Mouse (Mus musculus) embryonic facial prominence, embryonic 15.5 days (tissue): ENCODE measurements around the gene Rbm15. TPM values are rescaled to one million over a fixed set of nuclear protein-coding genes. Genes with fewer than 3 reads are reported as not detected.

Experiments used
- ATAC-seq: fragments of 200-750 bp; cut with Nextera tagmentation; 2 replicates; pipeline ENCODE4 v1.8.0; 2017; ENCODE audit warnings: low read depth, moderate TSS enrichment; ENCODE audit not compliant: insufficient number of reproducible peaks, low FRiP score, low TSS enrichment
- H3K27ac ChIP-seq: fragments of 300-500 bp; sonication (generic); replicated peaks from 2 replicates; pipeline ENCODE4 v1.5.1; 2015; ENCODE audit warnings: mild to moderate bottlenecking, inconsistent platforms
- H3K27me3 ChIP-seq: fragments of 300-500 bp; sonication (generic); 2 replicates; pipeline ENCODE4 v1.6.1; 2015; ENCODE audit warnings: inconsistent platforms
- H3K36me3 ChIP-seq: fragments of 300-500 bp; sonication (generic); 2 replicates; pipeline ENCODE4 v1.6.1; 2015; ENCODE audit warnings: mild to moderate bottlenecking, inconsistent platforms
- H3K4me1 ChIP-seq: fragments of 300-500 bp; sonication (generic); 2 replicates; pipeline ENCODE4 v1.6.1; 2015; ENCODE audit warnings: inconsistent platforms
- H3K4me2 ChIP-seq: fragments of 300-500 bp; sonication (generic); replicated peaks from 2 replicates; pipeline ENCODE4 v1.6.1; 2015; ENCODE audit warnings: mild to moderate bottlenecking, inconsistent platforms
- H3K4me3 ChIP-seq: fragments of 300-500 bp; sonication (generic); replicated peaks from 2 replicates; pipeline ENCODE4 v1.5.1; 2015; ENCODE audit warnings: mild to moderate bottlenecking, inconsistent platforms
- H3K9ac ChIP-seq: fragments of 300-500 bp; sonication (generic); 2 replicates; pipeline ENCODE4 v1.6.1; 2015; ENCODE audit warnings: inconsistent platforms
- H3K9me3 ChIP-seq: fragments of 300-500 bp; sonication (generic); replicated peaks from 2 replicates; pipeline ENCODE4 v1.6.1; 2016; ENCODE audit warnings: inconsistent platforms
- WGBS: fragments of 180-500 bp; shearing (Covaris S2); methylation state at CpG from one replicate; pipeline ENCODE4 v1.1.7; 2015; 5-methylcytosine and 5-hydroxymethylcytosine counted together
- polyA plus RNA-seq: library from polyadenylated mRNA; unstranded; fragments of >200 nt; fragmentation: Nextera tagmentation; extraction: Ambion mirVana; gene quantifications from 2 replicates; pipeline ENCODE4 v1.2.1, GENCODE M21; 2015

The Rbm15 gene
- polyA plus RNA-seq, 1 experiment from 2014 or later, result 13.0 TPM

DNA sequence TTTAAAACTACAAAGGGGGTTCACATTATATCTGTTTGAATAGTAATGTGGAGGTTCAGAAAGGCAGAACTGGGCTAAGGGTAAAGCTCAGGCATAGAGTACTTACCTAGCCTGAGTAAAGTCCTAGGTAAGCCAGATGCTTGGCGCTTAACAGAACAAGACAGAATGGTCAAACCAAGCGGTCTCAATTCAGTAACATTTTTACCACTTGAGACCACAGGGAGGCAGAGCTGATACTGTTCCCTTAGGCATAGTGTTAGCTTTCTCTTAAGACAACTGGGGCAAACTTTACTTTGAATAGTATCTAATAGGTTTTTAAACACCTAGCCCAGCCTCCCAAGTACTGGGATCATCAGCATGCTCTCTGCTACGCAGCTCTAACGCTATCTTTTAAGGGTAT, 57.5 kb downstream of the Rbm15 start:
- no peak overlapping the region for H3K27ac ChIP-seq
- WGBS, result 45% methylated on average over 4 of the region's 4 CpGs
- no peaks in the 10 kb centered on the region for H3K27me3 ChIP-seq
- H3K36me3 ChIP-seq, result no peaks in the 10 kb centered on the region
- no peak for ATAC-seq
- H3K9ac ChIP-seq, result no peak overlapping the region
- no peak overlapping the region for H3K4me2 ChIP-seq
- H3K4me3 ChIP-seq, result no peak overlapping the region
- H3K9me3 ChIP-seq, result no peaks in the 10 kb centered on the region
- H3K4me1 ChIP-seq, result peaks cover 15% of the 10 kb centered on the region

Other genes with a start within 250 kb of the Rbm15 start
- 0.35 TPM in 2 replicates for gene Kcna2, start 232.5 kb downstream of the Rbm15 start, polyA plus RNA-seq
- gene Kcna10, start 150.6 kb downstream of the Rbm15 start, polyA plus RNA-seq, result not detected in 2 replicates
- 0.21 TPM in 1 of 2 replicates, not detected in the other for gene Cym, start 111.9 kb downstream of the Rbm15 start, polyA plus RNA-seq
- gene A630076J17Rik, start 103.1 kb downstream of the Rbm15 start, polyA plus RNA-seq, result not detected in 2 replicates
- gene Prok1, start 94.0 kb downstream of the Rbm15 start, polyA plus RNA-seq, result not detected in 2 replicates
- gene Lamtor5, start 54.8 kb downstream of the Rbm15 start, polyA plus RNA-seq, result 184 and 198 TPM in 2 replicates
- 4.0 and 4.7 TPM in 2 replicates for gene Slc16a4, start 42.4 kb downstream of the Rbm15 start, polyA plus RNA-seq
- 0.53 and 0.76 TPM in 2 replicates for gene Kcnc4, start 125.9 kb upstream of the Rbm15 start, polyA plus RNA-seq
- 6.7 and 8.0 TPM in 2 replicates for gene Slc6a17, start 184.3 kb upstream of the Rbm15 start, polyA plus RNA-seq
- gene Ubl4b, start 221.4 kb upstream of the Rbm15 start, polyA plus RNA-seq, result 0.12 TPM in 1 of 2 replicates, not detected in the other